Mouse (Mus musculus) kidney, adult 2 months (tissue): ENCODE results near the gene Megf8. TPM values are rescaled to one million over a fixed set of nuclear protein-coding genes. Genes with fewer than 3 reads are reported as not detected.
A peak's percentile ranks its signal among the peaks of the same experiment; 100 is the strongest.

ENCODE experiments used
- DNase-seq: peaks from one replicate; pipeline ENCODE4 v3.0.0; 2021
- H3K27ac ChIP-seq: fragments of 200-500 bp; 2 replicates; pipeline ENCODE4 v1.5.1; 2012; ENCODE audit warnings: low read depth, low read length, control low read depth, inconsistent platforms; ENCODE audit not compliant: insufficient read depth
- H3K27me3 ChIP-seq: fragments of 200-500 bp; replicated peaks from 2 replicates; pipeline ENCODE4 v1.6.1; 2012; ENCODE audit warnings: mild to moderate bottlenecking, moderate library complexity, low read length, inconsistent platforms; ENCODE audit not compliant: control insufficient read depth, insufficient read depth
- H3K36me3 ChIP-seq: fragments of 200-500 bp; 2 replicates; pipeline ENCODE4 v1.6.1; 2012; ENCODE audit warnings: mild to moderate bottlenecking, moderate library complexity, low read length, inconsistent platforms; ENCODE audit not compliant: control insufficient read depth, insufficient read depth
- H3K4me1 ChIP-seq: fragments of 200-500 bp; 2 replicates; pipeline ENCODE4 v1.6.1; 2011; ENCODE audit warnings: low read length; ENCODE audit not compliant: control insufficient read depth, insufficient read depth
- H3K4me3 ChIP-seq: fragments of 200-500 bp; 2 replicates; pipeline ENCODE4 v1.5.1; 2011; ENCODE audit warnings: mild to moderate bottlenecking, low read depth, low read length, control low read depth; ENCODE audit not compliant: insufficient read depth
- CTCF ChIP-seq: fragments of 200-500 bp; conservative IDR thresholded peaks from 2 replicates; pipeline ENCODE4 v1.5.1; 2011; ENCODE audit warnings: low read depth, mild to moderate bottlenecking, control low read depth, low read length, moderate library complexity, mixed read lengths; ENCODE audit not compliant: insufficient read depth, insufficient read length
- POLR2A ChIP-seq: fragments of 200-500 bp; IDR thresholded peaks from one replicate; pipeline ENCODE4 v1.6.1; 2011; ENCODE audit warnings: low read depth, low read length, control low read depth
- WGBS: fragments of 180-500 bp; shearing (Covaris S2); methylation state at CpG from one replicate; pipeline ENCODE4 v1.1.7; 2018; 5-methylcytosine and 5-hydroxymethylcytosine counted together
- polyA plus RNA-seq: library from polyadenylated mRNA; depleted of rRNA; stranded (reverse); fragments of >200 nt; gene quantifications from 2 replicates; pipeline ENCODE4 v1.2.3, GENCODE M21; 2012

Megf8 gene
- polyA plus RNA-seq, 1 experiment: 23.5 TPM

GRCm38 (mm10) chr7:25376556-25376955 is 59.6 kb downstream of the Megf8 start:
- H3K27me3 ChIP-seq: no peaks in the 10 kb centered on the region
- 11% methylated on average over 17 of the region's 17 CpGs for WGBS
- peak overlapping the region; percentile 24 for H3K4me3 ChIP-seq
- H3K4me1 ChIP-seq: no peaks in the 10 kb centered on the region; the same call in 1 of the 2 replicates
- no peak overlapping the region for H3K27ac ChIP-seq
- no peaks in the 10 kb centered on the region for H3K36me3 ChIP-seq
- TF ChIP-seq CTCF (no peak), POLR2A (no peak)
- peak; percentile 95 for DNase-seq

DNA sequence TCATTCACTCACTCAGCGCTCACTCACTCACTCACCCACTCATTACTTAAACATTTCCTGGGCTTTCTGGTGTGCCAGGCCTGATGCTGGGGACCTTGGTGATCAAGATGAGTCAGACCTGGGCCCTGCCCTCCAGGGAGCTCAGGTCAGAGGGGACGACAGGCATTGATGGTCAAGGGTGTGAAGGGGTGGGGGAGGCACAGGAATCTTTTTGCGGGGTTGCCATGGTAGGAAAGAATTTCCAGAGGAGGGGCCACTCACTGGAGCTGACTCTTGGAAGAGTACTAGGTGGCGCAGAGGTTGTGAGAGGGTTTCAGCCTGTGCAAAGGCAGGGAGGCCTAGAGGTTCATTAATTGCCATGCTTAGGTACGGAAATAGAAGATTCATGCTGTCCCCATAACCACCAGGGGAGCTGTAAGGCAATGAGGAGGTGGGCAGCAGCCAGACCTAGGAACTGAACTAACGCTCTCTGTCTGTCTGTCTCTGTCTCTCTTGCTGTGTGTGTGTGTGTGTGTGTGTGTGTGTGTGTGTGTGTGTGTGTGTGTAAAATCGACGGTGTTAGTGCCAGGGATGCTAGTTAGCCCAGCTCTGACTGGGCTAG is 60.2 kb downstream of the Megf8 start:
- TF ChIP-seq POLR2A (no peak), CTCF (0 out of 2 replicates have a peak, but pooled peaks have one; percentile 23)
- no peak for DNase-seq
- Histone ChIP-seq H3K4me3 (no peak overlapping the region), H3K27ac (no peak overlapping the region), H3K4me1 (no peaks in the 10 kb centered on the region; the same call in 1 of the 2 replicates), H3K36me3 (no peaks in the 10 kb centered on the region), H3K27me3 (no peaks in the 10 kb centered on the region)
- 59% methylated on average over 8 of the region's 8 CpGs for WGBS

- no peak overlapping the region for H3K4me3 ChIP-seq
- no peak for DNase-seq
- H3K36me3 ChIP-seq: no peaks in the 10 kb centered on the region
- no peaks in the 10 kb centered on the region for H3K27me3 ChIP-seq
- no peak for TF ChIP-seq CTCF
- 86% methylated on average over 13 of the region's 13 CpGs for WGBS
- H3K27ac ChIP-seq: no peak overlapping the region
- H3K4me1 ChIP-seq: no peaks in the 10 kb centered on the region; the same call in 1 of the 2 replicates
These were observed 61.5 kb downstream of the Megf8 start for GRCm38 (mm10) chr7:25378181-25379100.

- Histone ChIP-seq H3K36me3 (peaks cover 2% of the 10 kb centered on the region), H3K27me3 (no peaks in the 10 kb centered on the region), H3K4me3 (peak overlapping the region; percentile 42; the same call in 1 of the 2 replicates), H3K4me1 (no peaks in the 10 kb centered on the region; the same call in 1 of the 2 replicates), H3K27ac (no peak overlapping the region)
- peak; percentile 28; the same call in 1 of the 2 replicates for TF ChIP-seq CTCF
- TF ChIP-seq POLR2A: no peak
- DNase-seq: peak; percentile 61
- 26% methylated on average over 42 of the region's 42 CpGs for WGBS
These were observed 62.8 kb downstream of the Megf8 start for GRCm38 (mm10) chr7:25379551-25380351.

DNA sequence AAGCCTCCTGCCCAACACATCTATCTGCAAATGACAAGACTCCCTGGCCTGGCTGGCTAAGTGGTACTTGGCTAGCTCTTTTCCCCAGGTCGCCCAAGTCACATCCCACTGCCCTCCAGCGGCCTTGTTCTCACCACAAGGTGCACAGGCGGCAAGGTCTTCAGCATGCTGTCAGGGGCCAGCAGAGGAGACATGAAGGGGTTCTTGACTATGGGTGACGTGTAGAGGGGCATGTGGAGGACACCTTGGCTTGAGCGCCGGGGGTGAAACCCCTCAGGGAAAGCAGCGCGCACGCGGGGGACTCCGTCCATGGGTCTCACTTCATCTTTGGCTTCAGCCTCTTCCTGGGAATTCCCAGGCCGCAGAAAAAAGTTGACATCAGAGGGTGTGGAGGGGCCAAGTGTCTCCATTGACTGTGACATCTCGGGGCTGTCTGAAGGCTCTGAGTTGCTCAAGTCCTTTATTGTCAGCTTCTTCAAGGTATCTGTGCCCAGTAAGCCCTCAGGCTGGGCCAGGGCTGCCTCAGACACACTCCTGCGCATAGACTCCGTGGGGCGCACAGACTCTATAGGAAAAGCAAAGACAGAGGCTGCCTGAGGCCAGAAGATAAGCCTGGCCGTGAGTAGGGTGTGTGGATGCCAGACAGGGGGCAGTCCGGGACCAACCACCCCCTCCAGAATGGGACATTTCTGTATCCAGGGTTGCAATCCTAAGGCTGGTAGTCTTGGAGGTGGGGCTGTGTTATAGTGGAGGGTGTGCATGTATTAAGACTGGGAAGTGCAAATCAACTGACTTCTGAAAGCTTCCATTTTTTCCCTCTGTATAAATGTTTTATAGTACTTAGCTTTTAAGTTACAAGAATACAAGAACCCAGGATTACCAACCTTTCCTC is 63.7 kb downstream of the Megf8 start:
- Histone ChIP-seq H3K27me3 (no peaks in the 10 kb centered on the region), H3K36me3 (peaks cover 5% of the 10 kb centered on the region), H3K4me1 (no peaks in the 10 kb centered on the region; the same call in 1 of the 2 replicates), H3K4me3 (no peak overlapping the region), H3K27ac (no peak overlapping the region)
- TF ChIP-seq CTCF (no peak), POLR2A (no peak)
- no peak for DNase-seq
- 76% methylated on average over 18 of the region's 18 CpGs for WGBS

DNA sequence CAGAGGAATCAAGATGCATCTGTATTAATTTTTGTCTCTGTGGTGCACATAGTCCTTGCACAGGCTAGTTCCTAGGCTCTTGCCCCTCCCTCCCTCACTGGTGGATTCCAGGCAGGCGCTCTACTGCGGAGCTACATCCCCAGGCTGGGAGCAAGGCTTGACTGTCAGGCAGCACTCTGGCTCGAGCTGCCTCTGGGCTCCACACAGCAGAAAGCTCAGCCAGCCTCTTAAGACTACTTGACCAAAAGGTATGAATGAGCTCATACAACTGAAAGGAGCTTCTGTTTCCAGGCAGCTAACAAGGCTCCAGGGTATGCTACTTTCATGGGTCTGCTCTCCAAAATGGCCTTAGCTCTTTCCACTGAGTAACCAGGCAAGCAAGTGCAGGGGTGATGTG is 64.3 kb downstream of the Megf8 start:
- WGBS: 46% methylated on average over 3 of the region's 3 CpGs
- no peak for DNase-seq
- peaks cover 5% of the 10 kb centered on the region for H3K36me3 ChIP-seq
- H3K4me3 ChIP-seq: no peak overlapping the region
- peaks cover 6% of the 10 kb centered on the region; the same call in 1 of the 2 replicates for H3K4me1 ChIP-seq
- no peak overlapping the region for H3K27ac ChIP-seq
- no peaks in the 10 kb centered on the region for H3K27me3 ChIP-seq
- TF ChIP-seq POLR2A (no peak), CTCF (no peak)
